Mouse (Mus musculus) brain, embryonic 14.5 days (tissue): ENCODE results near the gene Fry.

ENCODE experiments used
- CTCF ChIP-seq: fragments of 200-500 bp; IDR thresholded peaks from 2 replicates; pipeline ENCODE4 v1.5.1; 2012; ENCODE audit warnings: inconsistent platforms, mild to moderate bottlenecking, moderate library complexity, borderline replicate concordance; ENCODE audit not compliant: insufficient read depth, insufficient read length; ENCODE audit errors: extremely low read depth
- POLR2A ChIP-seq: fragments of 200-500 bp; IDR thresholded peaks from 2 replicates; pipeline ENCODE4 v1.6.1; 2012; ENCODE audit warnings: mild to moderate bottlenecking, inconsistent platforms, borderline replicate concordance; ENCODE audit not compliant: poor library complexity, insufficient read depth, insufficient read length, severe bottlenecking; ENCODE audit errors: extremely low read depth

- TF ChIP-seq CTCF (peak; percentile 59; the same call in 1 of the 2 replicates), POLR2A (no peak)
These were observed 308.1 kb downstream of the Fry start for GRCm38 (mm10) chr5:150426595-150426994.
